Mouse (Mus musculus) G1E (cell line): Measurements from ENCODE around the gene Junb.

Experiments used
- CTCF ChIP-seq: IDR thresholded peaks from 2 replicates; pipeline ENCODE4 v1.5.1; 2012; ENCODE audit warnings: low read depth, low read length, inconsistent platforms, mixed read lengths
- GATA1 ChIP-seq: IDR thresholded peaks from 2 replicates; pipeline ENCODE4 v1.6.1; 2012; ENCODE audit warnings: borderline replicate concordance, low read length, inconsistent platforms, mixed read lengths
- POLR2AphosphoS5 ChIP-seq: IDR thresholded peaks from 2 replicates; pipeline ENCODE4 v1.6.1; 2012; ENCODE audit warnings: low read depth, low read length, inconsistent platforms; ENCODE audit not compliant: insufficient replicate concordance
- TAL1 ChIP-seq: conservative IDR thresholded peaks from 2 replicates; pipeline ENCODE4 v1.6.1; 2012; ENCODE audit warnings: low read depth, low read length, inconsistent platforms, mixed read lengths

DNA sequence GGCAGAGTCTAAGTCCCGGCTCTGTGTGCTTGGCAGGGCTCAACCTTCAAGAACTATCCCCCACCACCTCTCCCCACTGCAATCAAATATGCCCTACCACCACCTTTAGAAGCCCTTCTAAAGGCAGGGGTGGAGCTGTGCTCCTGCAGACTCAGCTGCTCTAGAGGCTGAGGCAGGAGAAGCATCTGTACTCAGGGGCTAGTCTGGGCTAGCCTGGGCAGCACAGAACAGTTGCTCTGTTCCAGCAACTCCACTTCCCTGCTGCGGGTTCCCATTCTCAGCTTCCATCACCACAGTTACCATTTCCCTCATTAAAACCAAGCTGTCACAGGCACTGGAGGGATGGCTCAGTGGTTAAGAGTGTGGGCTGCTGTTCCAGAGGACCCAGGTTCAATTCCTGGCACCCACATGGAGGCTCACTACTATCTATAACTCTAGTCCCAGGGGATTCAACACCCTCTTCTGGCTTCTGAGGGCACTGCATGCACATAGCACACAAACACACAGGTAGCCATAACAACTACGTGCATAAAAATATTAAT is 43.1 kb upstream of the Junb start:
- no peak for TF ChIP-seq CTCF
- no peak for TF ChIP-seq TAL1
- TF ChIP-seq POLR2AphosphoS5: no peak
- TF ChIP-seq GATA1: no peak
